Mouse (Mus musculus): ENCODE data around the gene Fsip2. TPM values are rescaled to one million over a fixed set of nuclear protein-coding genes. Genes with fewer than 3 reads are reported as not detected.

Gene Fsip2
- not detected in 2 replicates for polyA plus RNA-seq (2016; fragmentation: Nextera tagmentation; extraction: Ambion mirVana)

DNA sequence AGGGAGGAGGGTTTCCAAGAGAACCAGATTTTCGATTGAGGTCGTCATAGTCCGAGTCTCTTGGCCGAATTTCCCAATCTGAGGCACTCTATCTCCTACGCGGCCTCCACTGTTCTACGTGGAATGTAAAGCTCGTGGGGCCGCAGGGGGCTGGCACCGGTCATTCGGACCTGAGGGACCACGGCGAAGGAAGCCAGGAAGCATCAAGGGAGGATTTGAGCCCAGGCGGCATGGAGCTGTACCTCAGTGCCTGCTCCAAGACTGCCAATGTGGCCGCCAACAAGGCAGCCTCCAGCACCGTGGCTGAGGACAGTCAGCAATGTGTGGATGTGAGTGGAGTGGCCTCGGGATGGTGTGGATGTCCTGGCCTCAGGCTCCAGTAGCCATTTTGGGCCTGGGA, at the start of gene Fsip2:
TSS of gene Fsip2 (plus strand) at position 163 of the 400 bp plus-strand sequence.
- Histone ChIP-seq H3K4me3 (replicated peaks) (no peak within 1 kb of the TSS), H3K9me3 (no peaks in the 10 kb centered on the region), H3K9ac (replicated peaks) (no peak within 1 kb of the TSS), H3K27ac (no peak within 1 kb of the TSS), H3K4me2 (no peak within 1 kb of the TSS), H3K36me3 (no peaks in the 10 kb centered on the region), H3K27me3 (no peaks in the 10 kb centered on the region), H3K4me1 (replicated peaks) (no peaks in the 10 kb centered on the region)
- no peak for ATAC-seq (ENCODE audit: insufficient number of reproducible peaks, insufficient read depth, low FRiP score, low TSS enrichment, low read depth)
- WGBS = 93% methylated on average over 17 of the region's 17 CpGs

DNA sequence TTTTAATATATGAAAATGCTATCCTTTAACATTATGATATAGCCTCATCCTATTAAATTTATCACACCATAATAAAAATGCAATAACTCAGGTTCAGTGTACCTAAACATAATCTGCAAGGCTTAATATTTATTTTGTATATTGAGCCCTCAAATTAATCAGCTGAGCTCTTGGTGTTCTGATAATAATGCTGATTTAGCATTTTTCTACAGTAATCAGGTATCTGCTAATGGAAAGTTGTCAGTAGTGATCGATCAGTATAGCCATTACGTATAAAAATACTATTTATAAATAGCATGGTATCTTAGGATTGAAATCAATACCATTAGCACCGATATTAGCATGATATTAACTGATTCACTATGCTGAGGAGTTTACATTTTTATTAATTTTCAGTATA, 20.0 kb downstream of the Fsip2 start:
- no peaks in the 10 kb centered on the region for H3K4me1 ChIP-seq (replicated peaks)
- no peak overlapping the region for H3K4me2 ChIP-seq
- WGBS = 92% methylated on average over 3 of the region's 3 CpGs
- H3K36me3 ChIP-seq = no peaks in the 10 kb centered on the region
- H3K27me3 ChIP-seq = no peaks in the 10 kb centered on the region
- H3K9ac ChIP-seq (replicated peaks) = no peak overlapping the region
- H3K9me3 ChIP-seq = no peaks in the 10 kb centered on the region
- no peak overlapping the region for H3K4me3 ChIP-seq (replicated peaks)
- no peak for ATAC-seq (ENCODE audit: insufficient number of reproducible peaks, insufficient read depth, low FRiP score, low TSS enrichment, low read depth)
- H3K27ac ChIP-seq = no peak overlapping the region

DNA sequence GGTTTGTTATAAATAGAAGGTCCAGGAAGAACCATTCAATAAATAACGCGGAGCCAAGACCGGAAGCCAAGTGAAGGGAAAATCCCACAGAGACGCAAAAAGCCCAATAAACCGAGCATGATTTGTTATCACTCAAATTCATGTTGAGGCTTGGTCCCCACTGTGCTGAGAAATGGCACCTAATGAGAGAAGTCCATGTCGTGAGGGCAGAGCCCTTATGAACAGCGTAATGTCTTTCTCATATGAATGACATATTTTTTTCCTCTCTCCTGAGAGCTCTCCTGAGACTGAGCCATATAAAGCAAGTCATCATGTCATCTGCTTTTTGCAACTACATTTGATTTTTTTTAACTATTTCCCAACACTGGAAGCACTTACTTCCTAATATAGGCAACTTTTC, 82.4 kb downstream of the Fsip2 start:
- H3K4me3 ChIP-seq (replicated peaks) = no peak overlapping the region
- no peak for ATAC-seq (ENCODE audit: insufficient number of reproducible peaks, insufficient read depth, low FRiP score, low TSS enrichment, low read depth)
- H3K27me3 ChIP-seq = no peaks in the 10 kb centered on the region
- no peaks in the 10 kb centered on the region for H3K9me3 ChIP-seq
- no peak overlapping the region for H3K4me2 ChIP-seq
- no peaks in the 10 kb centered on the region for H3K36me3 ChIP-seq
- no peak overlapping the region for H3K9ac ChIP-seq (replicated peaks)
- H3K27ac ChIP-seq = no peak overlapping the region
- H3K4me1 ChIP-seq (replicated peaks) = no peaks in the 10 kb centered on the region
- WGBS = 62% methylated on average over 7 of the region's 7 CpGs

DNA sequence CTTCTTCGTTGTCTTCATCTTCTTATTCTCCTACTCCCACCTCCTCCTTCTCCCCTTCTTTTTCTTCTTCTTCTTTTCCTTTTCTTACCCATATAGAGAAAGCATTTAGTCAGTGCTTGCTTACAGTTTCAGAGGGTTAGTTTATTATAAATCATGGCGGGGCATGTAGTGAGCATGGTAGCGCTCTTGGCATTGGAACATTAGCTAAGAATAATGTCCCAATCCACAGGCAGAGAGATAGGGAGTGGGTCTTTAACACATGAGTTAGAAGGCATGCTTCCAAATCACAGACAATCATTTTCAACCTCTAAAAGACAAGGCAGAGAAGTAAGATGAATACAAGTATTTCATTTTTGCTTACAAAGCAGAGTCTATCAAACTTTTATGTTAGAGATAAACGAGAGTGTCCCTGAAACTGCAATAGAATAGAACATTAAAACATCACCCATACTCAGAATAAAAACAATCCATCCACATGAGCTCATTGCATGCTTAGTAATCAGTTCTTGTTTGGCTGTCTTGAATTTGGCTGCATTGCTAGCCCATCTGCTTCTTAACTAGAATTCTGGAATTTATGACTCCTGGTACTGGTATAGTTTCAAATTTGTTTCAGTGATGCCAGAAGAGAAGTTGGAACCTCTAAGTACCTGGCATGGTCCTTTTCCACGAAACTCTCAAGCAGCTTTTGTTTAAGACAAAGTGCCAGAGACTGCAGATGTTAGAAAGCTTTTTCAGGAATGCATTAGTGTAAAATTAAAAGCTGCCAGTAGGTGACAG, 109.7 kb downstream of the Fsip2 start:
- no peak overlapping the region for H3K4me2 ChIP-seq
- no peak overlapping the region for H3K4me3 ChIP-seq (replicated peaks)
- no peaks in the 10 kb centered on the region for H3K4me1 ChIP-seq (replicated peaks)
- no peaks in the 10 kb centered on the region for H3K36me3 ChIP-seq
- H3K27me3 ChIP-seq = no peaks in the 10 kb centered on the region
- WGBS = 82% methylated on average over 5 of the region's 5 CpGs
- H3K9ac ChIP-seq (replicated peaks) = no peak overlapping the region
- ATAC-seq (ENCODE audit: insufficient number of reproducible peaks, insufficient read depth, low FRiP score, low TSS enrichment, low read depth) = no peak
- H3K9me3 ChIP-seq = no peaks in the 10 kb centered on the region
- no peak overlapping the region for H3K27ac ChIP-seq
